ENCODE assay signal across 9 mouse cellular contexts in genomic region chr9:94681095-94681487, GRCm38 (mm10). TPM values are rescaled to one million over a fixed set of nuclear protein-coding genes. Genes with fewer than 3 reads are reported as not detected.
DNase-seq lines count a peak whose midpoint lies in the region; ATAC-seq and TF ChIP-seq lines count a peak whose summit lies in the region.
"Had no signal": no experiment of that assay in that cellular context is flagged by ENCODE, and none has a peak within 500 bp of the region (broad histone marks: within the 10 kb centered on the region; RNA-seq: fewer than 3 reads in every experiment).

No protein-coding gene starts in this region.

- 68% methylated on average over 8 of the region's 8 CpGs for WGBS in lung, embryonic 14.5 days
- 60% methylated on average over 8 of the region's 8 CpGs for WGBS in lung, adult 2 months

- H3K9ac ChIP-seq in lung, embryonic 14.5 days = no peak overlapping the region
- H3K9ac ChIP-seq: midbrain, embryonic 12.5 days had no signal

- no peaks in the 10 kb centered on the region for H3K9me3 ChIP-seq in lung, embryonic 14.5 days (ENCODE audit: low read depth, low read length)
- H3K9me3 ChIP-seq: midbrain, embryonic 12.5 days had no signal

- peak overlapping the region; percentile 64; the same call in 1 of the 2 replicates for H3K27ac ChIP-seq in lung, embryonic 14.5 days (ENCODE audit: low read depth)
- H3K27ac ChIP-seq: left cerebral cortex, adult 2 months; midbrain, embryonic 12.5 days had no signal

- peaks cover 12% of the 10 kb centered on the region for H3K4me1 ChIP-seq in lung, embryonic 14.5 days (ENCODE audit: insufficient read depth)
- no peaks in the 10 kb centered on the region for H3K4me1 ChIP-seq in lung, adult 2 months (ENCODE audit: control insufficient read depth, insufficient read depth, low read length)
- H3K4me1 ChIP-seq: midbrain, embryonic 12.5 days had no signal

- H3K27me3 ChIP-seq in lung, embryonic 14.5 days (ENCODE audit: insufficient read depth, low read length) = no peaks in the 10 kb centered on the region
- H3K27me3 ChIP-seq: midbrain, embryonic 12.5 days had no signal

- TF ChIP-seq POLR2A in lung, adult 2 months (IDR thresholded peaks at IDR 0.05; ENCODE audit: borderline replicate concordance, extremely low read depth, low read depth, low read length) = no peak

- H3K4me3 ChIP-seq in lung, embryonic 14.5 days (ENCODE audit: low read depth, low read length) = no peak overlapping the region
- H3K4me3 ChIP-seq in lung, adult 2 months (replicated peaks; ENCODE audit: extremely low read depth, low read depth, low read length) = no peak overlapping the region
- H3K4me3 ChIP-seq: left cerebral cortex, adult 2 months; midbrain, embryonic 12.5 days had no signal

- peak; percentile 39 for ATAC-seq in lung, embryonic 14.5 days (ENCODE audit: insufficient read depth)

- H3K36me3 ChIP-seq in lung, embryonic 14.5 days (ENCODE audit: insufficient read depth) = no peaks in the 10 kb centered on the region
- H3K36me3 ChIP-seq: midbrain, embryonic 12.5 days had no signal

- no peak for TF ChIP-seq CTCF in lung, embryonic 14.5 days (IDR thresholded peaks at IDR 0.05; ENCODE audit: low read depth)
- TF ChIP-seq CTCF in lung, adult 2 months (IDR thresholded peaks at IDR 0.05; ENCODE audit: insufficient read depth, low read length) = no peak

- peak; percentile 45 for DNase-seq in lung, embryonic 14.5 days
- DNase-seq in lung, adult 2 months = no peak
- DNase-seq in cerebellum, postnatal 14 days = peak; percentile 59 to 63
- peak; percentile 29 to 62 for DNase-seq in heart, adult 9 months (ENCODE audit: low spot score in 2 of 2)
- peak; percentile 66 for DNase-seq in ovary, postnatal 14 days (ENCODE audit: low spot score)
- DNase-seq in adrenal gland, adult 2 months = no peak
- no peak for DNase-seq in spleen, postnatal 10 days (ENCODE audit: low spot score in 2 of 2)

- H3K4me2 ChIP-seq in lung, embryonic 14.5 days = peak overlapping the region; percentile 34; the same call in 1 of the 2 replicates
- H3K4me2 ChIP-seq: midbrain, embryonic 12.5 days had no signal

RNA-seq across cellular contexts. Expression of gene Slc9a9, which starts 11.4 kb away (rescaled TPM):
- polyA plus RNA-seq in lung, embryonic 14.5 days (2014; fragmentation: Nextera tagmentation; extraction: Ambion mirVana) = 5.0 and 5.1 TPM in 2 replicates
- polyA plus RNA-seq in lung, adult 2 months (2012; rRNA removed) = 3.0 and 4.0 TPM in 2 replicates
- 1 to 10 TPM; 2.4 to 3.0 TPM for total RNA-seq in adrenal gland, adult 2 months (2021)
- polyA plus RNA-seq in adrenal gland, adult 2 months (2012; rRNA removed) = 0.65 and 0.83 TPM in 2 replicates

Comparison
In these comparisons a context has a peak if more than half of its experiments do, and no peak if none do; other contexts are left out.
1. DNase-seq: peak in lung, embryonic 14.5 days (single experiment), cerebellum, postnatal 14 days (2 of 2), heart, adult 9 months (2 of 2) and ovary, postnatal 14 days (single experiment); none in lung, adult 2 months (single experiment), adrenal gland, adult 2 months (single experiment) and spleen, postnatal 10 days (0 of 2).